Mouse (Mus musculus): Measurements from ENCODE around the gene Gm3604. TPM values are rescaled to one million over a fixed set of nuclear protein-coding genes. Genes with fewer than 3 reads are reported as not detected.

Gene Gm3604
- polyA plus RNA-seq (2012; rRNA removed): 0.41 and 0.73 TPM in 2 replicates

DNA sequence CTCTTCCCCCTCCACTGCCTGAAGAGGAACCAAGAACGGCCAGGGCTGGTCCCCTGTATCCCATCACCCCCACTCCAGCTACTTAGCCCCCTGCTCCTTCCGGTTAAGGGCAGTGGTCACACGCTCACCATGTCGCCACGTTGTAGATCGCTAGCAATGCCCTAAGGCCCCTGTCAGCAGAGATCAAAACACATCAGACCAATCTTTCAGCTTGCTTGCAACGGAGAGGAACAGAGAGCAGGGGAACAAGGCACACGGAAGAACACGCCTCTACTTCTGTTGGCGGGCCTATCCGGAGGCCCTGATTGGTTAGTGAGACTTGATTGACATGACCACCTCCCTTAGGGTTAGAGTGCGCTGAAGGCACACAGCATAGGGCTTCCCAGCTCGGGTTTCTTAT lies at the start of gene Gm3604:
TSS of gene Gm3604 (minus strand) at position 226 of the 400 bp plus-strand sequence.

Other genes with a start within 250 kb of the Gm3604 start
- 1.5 and 1.8 TPM in 2 replicates for gene Gm49359, start 83.7 kb upstream of the Gm3604 start, polyA plus RNA-seq (2012; rRNA removed)
- gene Zfp935, start 175.3 kb upstream of the Gm3604 start, polyA plus RNA-seq (2012; rRNA removed): 0.04 TPM in 1 of 2 replicates, not detected in the other
- 2.7 and 3.6 TPM in 2 replicates for gene Zfp934, start 188.0 kb upstream of the Gm3604 start, polyA plus RNA-seq (2012; rRNA removed)
- gene 6720489N17Rik, start 241.0 kb upstream of the Gm3604 start, polyA plus RNA-seq (2012; rRNA removed): 0.56 and 0.60 TPM in 2 replicates

All from liver, embryonic 18 days (tissue).